Mouse (Mus musculus): ENCODE results near the gene 1600014C10Rik. TPM values are rescaled to one million over a fixed set of nuclear protein-coding genes. Genes with fewer than 3 reads are reported as not detected.

The 1600014C10Rik gene
- polyA plus RNA-seq, 1 experiment from 2014 or later, result 13.9 TPM

DNA sequence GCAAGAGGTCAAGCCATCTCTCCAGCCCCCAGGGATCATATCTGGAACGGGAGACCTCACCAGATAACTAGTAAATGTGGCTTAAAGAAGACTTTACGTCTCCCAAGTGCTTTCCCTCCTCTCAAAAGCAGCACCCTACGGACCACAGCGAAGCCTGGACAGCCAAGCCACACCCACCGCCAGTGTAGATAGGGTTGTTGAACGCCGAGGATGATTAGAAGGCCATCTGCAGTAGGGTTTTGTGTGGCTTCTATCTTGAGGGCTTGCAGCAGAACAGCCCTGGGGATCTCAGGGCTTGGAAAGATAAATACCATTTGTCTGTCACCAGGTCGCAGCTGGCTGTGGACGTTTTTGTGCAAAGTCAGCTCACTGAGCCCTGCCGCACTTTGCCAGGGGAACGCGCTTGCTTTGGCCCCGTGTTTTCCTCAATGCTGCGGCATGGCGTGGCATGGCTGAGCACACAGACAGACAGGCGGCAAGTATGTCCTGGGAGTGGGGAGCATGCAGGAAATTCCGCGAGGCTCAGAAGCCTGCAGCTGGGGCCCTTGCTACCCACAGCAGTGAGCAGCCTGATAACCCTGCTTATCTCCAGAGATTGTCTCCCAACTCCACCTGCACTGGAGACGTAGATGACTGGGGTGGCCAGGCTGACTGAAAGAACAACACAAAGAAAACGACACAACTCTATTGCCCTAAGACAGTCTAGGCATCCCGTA, 15.9 kb upstream of the 1600014C10Rik start:
- 23% methylated on average over 21 of the region's 21 CpGs for WGBS
- no peaks in the 10 kb centered on the region for H3K9me3 ChIP-seq
- H3K4me3 ChIP-seq (replicated peaks), result peak overlapping the region; percentile 10; the same call in 1 of the 2 replicates
- no peaks in the 10 kb centered on the region for H3K36me3 ChIP-seq
- no peak overlapping the region for H3K9ac ChIP-seq
- H3K4me2 ChIP-seq (replicated peaks), result peak overlapping the region; percentile 58
- peaks cover 5% of the 10 kb centered on the region; the same call in 1 of the 2 replicates for H3K4me1 ChIP-seq (replicated peaks)
- peak; percentile 79 for ATAC-seq
- H3K27ac ChIP-seq, result no peak overlapping the region
- no peaks in the 10 kb centered on the region for H3K27me3 ChIP-seq (replicated peaks)

DNA sequence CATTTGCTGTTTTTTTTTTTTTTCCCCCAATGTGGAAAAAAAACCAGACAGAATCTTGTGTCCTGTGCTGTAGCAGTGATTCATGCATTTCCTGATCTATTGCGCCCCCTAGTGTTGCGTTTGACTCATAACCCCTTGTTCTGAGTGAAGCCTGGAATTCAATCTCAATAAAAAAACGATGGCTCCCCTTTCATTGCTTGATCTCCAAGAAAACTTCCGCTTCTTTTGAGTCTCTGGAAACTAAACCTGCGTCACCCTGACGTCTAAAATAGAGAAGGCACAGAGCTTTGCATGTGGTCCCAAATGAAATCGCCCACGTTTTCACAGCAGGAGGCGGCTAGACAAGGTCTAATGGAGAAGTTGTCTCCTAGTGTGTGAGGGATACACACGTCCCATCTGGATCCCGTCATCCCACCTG, 15.3 kb upstream of the 1600014C10Rik start:
- Histone ChIP-seq H3K4me2 (replicated peaks) (peak overlapping the region; percentile 58), H3K9me3 (no peaks in the 10 kb centered on the region), H3K4me1 (replicated peaks) (peaks cover 5% of the 10 kb centered on the region; the same call in 1 of the 2 replicates), H3K27ac (no peak overlapping the region), H3K9ac (no peak overlapping the region), H3K36me3 (no peaks in the 10 kb centered on the region), H3K27me3 (replicated peaks) (no peaks in the 10 kb centered on the region), H3K4me3 (replicated peaks) (no peak overlapping the region)
- ATAC-seq, result peak; percentile 79
- WGBS, result 14% methylated on average over 11 of the region's 11 CpGs

DNA sequence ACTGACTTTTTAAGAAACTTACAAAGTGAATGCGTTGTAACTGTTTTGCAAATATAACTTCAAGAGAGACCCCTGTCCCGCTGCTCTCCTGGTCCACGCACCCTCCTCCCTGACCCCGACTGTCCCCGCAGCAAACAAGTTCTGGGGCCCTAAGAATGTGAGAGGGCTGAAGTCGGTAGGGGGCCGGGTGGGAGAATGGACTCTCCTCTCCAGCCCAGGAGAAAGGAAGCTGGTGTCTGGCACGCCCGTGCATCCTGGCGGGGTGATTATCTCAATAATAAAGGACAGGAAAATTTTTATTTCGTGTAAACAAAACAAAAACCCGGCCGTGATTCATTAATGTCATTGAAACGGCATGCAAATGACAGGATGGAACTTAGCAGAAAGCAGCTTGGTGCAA, 9.1 kb upstream of the 1600014C10Rik start:
- Histone ChIP-seq H3K9me3 (no peaks in the 10 kb centered on the region), H3K4me1 (replicated peaks) (0 out of 2 replicates have a peak, but pooled peaks cover 8% of the 10 kb centered on the region), H3K4me2 (replicated peaks) (peak overlapping the region; percentile 57), H3K27ac (no peak overlapping the region), H3K9ac (no peak overlapping the region), H3K4me3 (replicated peaks) (peak overlapping the region; percentile 18), H3K36me3 (no peaks in the 10 kb centered on the region), H3K27me3 (replicated peaks) (0 out of 2 replicates have a peak, but pooled peaks cover 6% of the 10 kb centered on the region)
- no peak for ATAC-seq
- WGBS, result 20% methylated on average over 14 of the region's 14 CpGs

DNA sequence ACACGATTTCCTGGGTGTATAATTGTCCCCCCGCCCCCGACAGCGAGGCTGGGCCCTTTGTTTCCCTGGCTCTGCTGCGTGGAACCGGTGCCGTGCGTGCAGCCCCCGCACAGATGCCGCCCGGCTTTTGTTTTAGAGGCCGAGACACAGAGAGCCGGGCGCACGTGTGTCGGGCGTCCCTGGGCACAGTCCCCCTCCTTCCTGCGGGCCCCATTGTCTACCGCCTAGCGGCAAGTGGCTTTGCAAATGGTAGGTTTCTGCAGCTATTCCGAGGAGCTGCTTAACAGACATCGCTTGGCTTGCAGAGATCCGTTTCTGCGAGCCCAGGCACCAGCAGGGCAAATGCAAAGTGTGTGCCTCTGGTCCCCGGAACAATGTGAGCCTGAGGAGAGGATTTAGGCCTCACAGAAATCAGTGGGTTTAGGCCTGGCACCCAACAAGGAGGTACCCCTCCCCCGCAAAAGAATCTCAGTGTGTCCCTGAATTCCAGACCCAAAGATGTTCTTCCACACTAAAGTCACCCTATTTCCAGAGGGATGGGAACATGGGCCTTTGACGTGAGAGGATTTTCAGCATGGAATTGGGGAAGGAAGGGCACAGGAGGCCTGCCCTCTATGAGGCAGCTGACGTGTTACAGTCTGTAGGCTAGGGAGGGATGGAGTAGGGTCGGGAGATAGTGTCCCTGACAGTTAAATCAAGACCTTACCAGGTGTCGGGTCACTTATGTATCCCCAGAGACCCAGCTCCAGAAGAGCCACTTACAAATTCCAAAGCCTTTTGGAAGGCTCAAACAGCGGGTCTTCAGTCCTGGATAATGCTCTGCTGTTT, 8.5 kb upstream of the 1600014C10Rik start:
- peak; percentile 49; the same call in 1 of the 2 replicates for ATAC-seq
- Histone ChIP-seq H3K27me3 (replicated peaks) (0 out of 2 replicates have a peak, but pooled peaks cover 6% of the 10 kb centered on the region), H3K27ac (no peak overlapping the region), H3K4me1 (replicated peaks) (0 out of 2 replicates have a peak, but pooled peaks cover 8% of the 10 kb centered on the region), H3K36me3 (no peaks in the 10 kb centered on the region), H3K9ac (peak overlapping the region; percentile 23; the same call in 1 of the 2 replicates), H3K9me3 (no peaks in the 10 kb centered on the region), H3K4me2 (replicated peaks) (peak overlapping the region; percentile 57), H3K4me3 (replicated peaks) (peak overlapping the region; percentile 18)
- 19% methylated on average over 31 of the region's 31 CpGs for WGBS

DNA sequence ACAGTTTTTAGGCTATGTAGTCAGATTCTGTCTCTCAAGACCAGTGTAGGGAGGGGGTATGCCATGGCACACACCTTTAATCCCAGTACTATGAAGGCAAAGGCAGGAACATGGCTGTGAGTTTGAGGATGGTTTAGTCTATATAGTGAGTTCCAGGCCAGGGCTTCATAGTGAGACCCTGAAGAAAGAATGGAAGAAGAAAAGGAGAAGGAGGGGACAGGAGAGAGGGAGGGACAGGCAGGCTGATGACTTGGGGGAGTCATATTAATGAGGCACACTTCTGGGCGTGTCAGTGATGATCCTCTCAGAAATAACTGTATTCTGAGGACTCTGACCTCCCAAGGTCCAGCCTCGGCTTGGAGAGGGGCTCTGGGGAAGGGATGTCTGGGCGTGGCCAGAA, 7.0 kb upstream of the 1600014C10Rik start:
- H3K27ac ChIP-seq, result no peak overlapping the region
- 66% methylated on average over 3 of the region's 3 CpGs for WGBS
- no peak overlapping the region for H3K4me3 ChIP-seq (replicated peaks)

DNA sequence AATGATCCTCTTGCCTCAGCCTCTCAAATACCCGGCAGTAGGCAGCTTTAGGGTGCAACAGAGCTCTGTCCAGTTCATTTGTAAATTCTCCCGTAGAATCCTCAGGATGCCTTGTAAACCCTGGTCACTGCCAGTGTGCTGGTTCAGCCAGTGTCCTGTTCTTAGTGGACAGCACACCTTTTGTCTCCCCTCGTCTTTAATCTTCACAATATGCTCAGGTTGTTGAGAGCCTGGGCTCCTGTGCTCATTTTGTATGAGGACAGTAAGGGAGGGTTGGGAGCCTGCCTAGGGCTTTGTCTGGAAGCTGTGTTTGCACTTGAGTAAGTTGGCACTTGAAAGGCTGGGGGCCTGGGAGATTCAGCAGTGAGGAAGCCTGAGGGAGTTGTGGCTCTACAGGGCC, 3.1 kb upstream of the 1600014C10Rik start:
- no peaks in the 10 kb centered on the region for H3K9me3 ChIP-seq
- WGBS, result 70% methylated on average over 3 of the region's 3 CpGs
- no peak for ATAC-seq
- peaks cover 15% of the 10 kb centered on the region for H3K4me1 ChIP-seq (replicated peaks)
- H3K9ac ChIP-seq, result no peak overlapping the region
- H3K27ac ChIP-seq, result no peak overlapping the region
- H3K4me3 ChIP-seq (replicated peaks), result no peak overlapping the region
- no peak overlapping the region for H3K4me2 ChIP-seq (replicated peaks)
- no peaks in the 10 kb centered on the region for H3K27me3 ChIP-seq (replicated peaks)
- H3K36me3 ChIP-seq, result no peaks in the 10 kb centered on the region

More for the DNA sequence above, 7.0 kb upstream of the 1600014C10Rik start:
- Histone ChIP-seq H3K9me3 (no peaks in the 10 kb centered on the region), H3K4me2 (replicated peaks) (no peak overlapping the region), H3K36me3 (no peaks in the 10 kb centered on the region), H3K27me3 (replicated peaks) (0 out of 2 replicates have a peak, but pooled peaks cover 6% of the 10 kb centered on the region), H3K9ac (no peak overlapping the region), H3K4me1 (replicated peaks) (0 out of 2 replicates have a peak, but pooled peaks cover 8% of the 10 kb centered on the region)
- no peak for ATAC-seq

DNA sequence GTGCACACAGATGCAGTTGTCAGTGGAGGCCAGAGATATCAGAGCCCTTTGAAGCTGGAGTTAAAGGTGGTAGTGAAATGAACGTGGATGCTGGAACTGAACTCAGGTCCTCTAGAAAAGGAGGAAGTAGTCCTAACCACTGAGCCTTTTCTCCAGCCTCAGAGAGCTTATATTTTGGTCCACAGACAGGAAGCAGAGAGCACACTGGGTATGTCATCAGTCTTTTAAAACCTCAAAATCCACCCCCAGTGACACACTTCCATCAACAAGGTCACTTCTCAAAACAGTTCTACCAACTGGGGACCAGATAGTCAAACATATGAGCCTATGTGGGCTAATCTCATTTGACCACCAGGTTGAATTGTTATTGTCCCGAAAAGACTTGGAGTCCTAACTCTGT, 1.7 kb upstream of the 1600014C10Rik start:
- H3K36me3 ChIP-seq, result no peaks in the 10 kb centered on the region
- H3K27me3 ChIP-seq (replicated peaks), result no peaks in the 10 kb centered on the region
- peaks cover 15% of the 10 kb centered on the region for H3K4me1 ChIP-seq (replicated peaks)
- H3K9me3 ChIP-seq, result no peaks in the 10 kb centered on the region
- no peak overlapping the region for H3K4me3 ChIP-seq (replicated peaks)
- no peak for ATAC-seq
- H3K27ac ChIP-seq, result no peak overlapping the region
- H3K9ac ChIP-seq, result no peak overlapping the region
- 81% methylated on average over 2 of the region's 2 CpGs for WGBS
- no peak overlapping the region for H3K4me2 ChIP-seq (replicated peaks)

DNA sequence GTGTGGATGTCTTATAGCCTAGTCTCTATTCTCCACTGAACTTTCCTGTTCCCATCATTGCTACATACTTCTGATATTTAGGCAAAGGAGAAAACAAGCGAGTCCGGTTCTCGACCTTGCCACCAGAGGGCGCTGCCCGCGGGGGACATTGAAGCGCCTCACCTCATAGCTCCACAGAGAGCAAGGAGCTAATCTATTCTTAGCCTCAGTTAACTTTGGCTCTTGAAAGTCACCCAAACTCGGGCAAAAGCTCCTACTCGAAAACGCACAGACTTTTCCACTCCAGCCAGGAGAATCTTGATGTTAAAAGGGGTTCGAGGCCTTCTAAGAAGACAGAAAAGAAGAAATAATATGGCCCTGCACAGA, 438 bp upstream of the 1600014C10Rik start:
- Histone ChIP-seq H3K9ac (peak overlapping the region; percentile 77; the same call in 1 of the 2 replicates), H3K4me1 (replicated peaks) (peaks cover 15% of the 10 kb centered on the region), H3K4me3 (replicated peaks) (peak overlapping the region; percentile 71), H3K9me3 (no peaks in the 10 kb centered on the region), H3K36me3 (no peaks in the 10 kb centered on the region), H3K4me2 (replicated peaks) (peak overlapping the region; percentile 93), H3K27me3 (replicated peaks) (no peaks in the 10 kb centered on the region), H3K27ac (peak overlapping the region; percentile 86)
- WGBS, result 2% methylated on average over 11 of the region's 11 CpGs
- peak; percentile 77 for ATAC-seq

DNA sequence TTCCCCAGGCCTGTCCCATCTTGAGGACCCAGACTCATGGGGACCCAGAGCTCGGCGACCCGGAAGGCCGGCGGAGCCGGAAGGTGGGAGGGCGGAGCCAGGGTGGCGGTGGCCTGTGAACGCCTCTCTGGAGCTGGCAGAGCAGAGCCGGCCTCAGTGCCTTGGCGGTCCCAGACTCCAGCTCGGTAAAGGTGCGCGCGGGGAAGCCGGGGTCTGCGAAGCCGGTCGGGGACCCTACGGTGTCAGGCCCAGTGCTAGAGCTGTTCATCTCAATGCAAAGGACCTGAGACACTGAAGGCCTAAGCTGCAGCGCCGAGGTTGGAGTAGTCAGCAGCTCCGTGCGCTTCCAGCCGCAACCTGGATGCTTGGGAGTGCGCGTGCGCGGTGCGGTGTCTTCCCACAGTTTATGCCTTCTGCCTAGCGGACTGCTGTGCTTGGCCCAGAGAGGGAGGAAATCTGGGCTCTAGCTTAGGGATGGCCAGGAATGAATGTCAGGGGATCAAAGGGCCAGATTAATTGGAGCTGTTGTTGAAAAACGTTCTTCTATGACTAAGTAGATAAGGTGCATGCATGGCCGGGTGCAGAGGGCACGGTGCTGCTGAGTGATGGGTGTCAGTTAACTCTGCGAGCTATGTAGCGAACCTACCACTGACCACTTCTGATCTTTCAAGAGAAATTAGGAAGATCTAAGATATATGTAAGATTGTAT, 846 bp downstream of the 1600014C10Rik start:
- peak; percentile 93 for ATAC-seq
- Histone ChIP-seq H3K4me3 (replicated peaks) (peak overlapping the region; percentile 71), H3K9ac (peak overlapping the region; percentile 77), H3K36me3 (no peaks in the 10 kb centered on the region), H3K27ac (peak overlapping the region; percentile 86), H3K9me3 (no peaks in the 10 kb centered on the region), H3K4me1 (replicated peaks) (peaks cover 15% of the 10 kb centered on the region), H3K4me2 (replicated peaks) (peak overlapping the region; percentile 93), H3K27me3 (replicated peaks) (no peaks in the 10 kb centered on the region)
- 5% methylated on average over 35 of the region's 36 CpGs for WGBS

DNA sequence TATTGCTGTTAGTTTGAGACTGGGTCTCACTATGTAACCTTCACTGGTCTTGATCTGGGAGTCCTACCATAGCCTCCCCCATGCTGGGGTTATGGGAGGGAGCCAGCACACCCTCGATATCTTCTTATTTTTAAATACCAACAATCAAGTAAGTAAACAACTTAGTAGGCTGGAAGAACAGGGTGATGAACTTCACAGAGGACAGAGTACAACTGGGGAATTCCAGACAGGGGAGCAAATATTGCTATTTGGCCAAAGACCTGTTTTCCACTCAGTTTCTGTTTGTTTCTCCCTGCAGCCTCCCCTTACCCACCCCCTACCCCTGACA, 1.4 kb downstream of the 1600014C10Rik start:
- H3K9me3 ChIP-seq, result no peaks in the 10 kb centered on the region
- 38% methylated on average over 1 of the region's 1 CpGs for WGBS
- H3K9ac ChIP-seq, result peak overlapping the region; percentile 77; the same call in 1 of the 2 replicates
- no peak overlapping the region for H3K27ac ChIP-seq
- no peaks in the 10 kb centered on the region for H3K36me3 ChIP-seq
- H3K4me1 ChIP-seq (replicated peaks), result peaks cover 15% of the 10 kb centered on the region
- peak overlapping the region; percentile 93 for H3K4me2 ChIP-seq (replicated peaks)
- no peaks in the 10 kb centered on the region for H3K27me3 ChIP-seq (replicated peaks)
- ATAC-seq, result no peak
- H3K4me3 ChIP-seq (replicated peaks), result peak overlapping the region; percentile 71

DNA sequence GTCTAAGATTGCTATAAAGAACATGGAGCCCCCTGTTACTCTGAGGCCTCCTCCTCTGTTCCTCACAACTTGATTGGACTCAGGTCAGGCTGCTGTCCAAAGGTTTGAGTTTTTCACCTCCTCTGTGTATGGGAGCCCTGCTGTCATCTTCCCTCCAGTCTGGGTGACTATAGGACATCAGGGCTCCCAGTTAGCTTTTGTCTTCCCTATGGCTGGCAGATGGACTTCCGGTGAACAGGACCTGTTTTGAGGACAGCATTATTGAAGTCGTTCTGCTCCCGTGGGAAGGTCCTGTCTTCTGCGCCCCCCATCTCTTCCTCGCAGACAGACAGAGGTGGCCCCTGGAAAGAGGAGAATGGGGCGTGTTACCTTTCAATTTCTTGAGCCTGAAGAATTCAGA, 1.8 kb downstream of the 1600014C10Rik start:
- H3K9ac ChIP-seq, result no peak overlapping the region
- no peak for ATAC-seq
- no peaks in the 10 kb centered on the region for H3K36me3 ChIP-seq
- H3K27me3 ChIP-seq (replicated peaks), result no peaks in the 10 kb centered on the region
- 89% methylated on average over 6 of the region's 6 CpGs for WGBS
- H3K27ac ChIP-seq, result no peak overlapping the region
- H3K4me2 ChIP-seq (replicated peaks), result 0 out of 2 replicates have a peak overlapping the region, but pooled peaks have one; percentile 93
- no peaks in the 10 kb centered on the region for H3K9me3 ChIP-seq
- H3K4me3 ChIP-seq (replicated peaks), result no peak overlapping the region
- H3K4me1 ChIP-seq (replicated peaks), result peaks cover 15% of the 10 kb centered on the region

DNA sequence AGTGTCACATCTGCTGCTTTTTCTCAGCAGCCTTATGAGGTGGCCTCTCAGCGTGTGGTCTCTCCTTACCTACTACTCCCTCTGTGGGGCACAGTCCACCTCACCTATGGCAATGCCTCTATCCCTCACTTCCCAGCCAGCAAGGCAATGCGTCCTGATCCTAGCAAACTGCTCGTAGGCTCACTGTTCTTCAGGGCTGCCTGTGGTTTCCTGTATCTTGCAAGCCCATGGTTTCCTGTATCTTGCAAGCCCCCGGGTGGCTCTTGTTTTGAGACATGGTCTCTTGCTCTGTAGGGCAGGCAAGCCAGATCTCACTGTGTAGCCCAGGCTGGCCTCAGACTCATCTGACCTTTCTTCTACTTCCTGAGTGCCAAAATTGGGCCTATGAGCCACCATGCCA, 3.8 kb downstream of the 1600014C10Rik start:
- ATAC-seq, result no peak
- H3K9ac ChIP-seq, result no peak overlapping the region
- H3K36me3 ChIP-seq, result no peaks in the 10 kb centered on the region
- no peak overlapping the region for H3K4me3 ChIP-seq (replicated peaks)
- H3K27me3 ChIP-seq (replicated peaks), result no peaks in the 10 kb centered on the region
- H3K4me2 ChIP-seq (replicated peaks), result no peak overlapping the region
- no peak overlapping the region for H3K27ac ChIP-seq
- WGBS, result 63% methylated on average over 4 of the region's 4 CpGs
- H3K9me3 ChIP-seq, result no peaks in the 10 kb centered on the region
- peaks cover 15% of the 10 kb centered on the region for H3K4me1 ChIP-seq (replicated peaks)

Data from intestine, embryonic 15.5 days (tissue).